Mouse (Mus musculus) intestine, postnatal 0 days (tissue): ENCODE results near the gene Crybg1. TPM values are rescaled to one million over a fixed set of nuclear protein-coding genes. Genes with fewer than 3 reads are reported as not detected.

ENCODE experiments used
- ATAC-seq: fragments of 200-750 bp; cut with Nextera tagmentation; 2 replicates; pipeline ENCODE4 v1.8.0; 2017; ENCODE audit warnings: mild to moderate bottlenecking, moderate TSS enrichment, moderate library complexity
- H3K27ac ChIP-seq: fragments of 300-500 bp; sonication (generic); 2 replicates; pipeline ENCODE4 v1.5.1; 2014; ENCODE audit warnings: mild to moderate bottlenecking, low read depth, low read length, moderate library complexity
- H3K27me3 ChIP-seq: fragments of 300-500 bp; sonication (generic); replicated peaks from 2 replicates; pipeline ENCODE4 v1.6.1; 2014; ENCODE audit warnings: low read length, mixed read lengths; ENCODE audit not compliant: control insufficient read depth, insufficient read depth
- H3K36me3 ChIP-seq: fragments of 300-500 bp; sonication (generic); 2 replicates; pipeline ENCODE4 v1.6.1; 2014; ENCODE audit warnings: mild to moderate bottlenecking, moderate library complexity; ENCODE audit not compliant: control insufficient read depth, insufficient read depth
- H3K4me1 ChIP-seq: fragments of 300-500 bp; sonication (generic); replicated peaks from 2 replicates; pipeline ENCODE4 v1.6.1; 2014; ENCODE audit warnings: antibody characterized with exemption, low read length, mixed read lengths; ENCODE audit not compliant: control insufficient read depth, insufficient read depth
- H3K4me2 ChIP-seq: fragments of 300-500 bp; sonication (generic); replicated peaks from 2 replicates; pipeline ENCODE4 v1.6.1; 2014; ENCODE audit warnings: low read depth, mild to moderate bottlenecking, moderate library complexity
- H3K4me3 ChIP-seq: fragments of 300-500 bp; sonication (generic); 2 replicates; pipeline ENCODE4 v1.5.1; 2014; ENCODE audit warnings: low read depth, low read length
- H3K9ac ChIP-seq: fragments of 300-500 bp; sonication (generic); 2 replicates; pipeline ENCODE4 v1.6.1; 2014; ENCODE audit warnings: mild to moderate bottlenecking, low read depth, low read length
- H3K9me3 ChIP-seq: fragments of 300-500 bp; sonication (generic); 2 replicates; pipeline ENCODE4 v1.6.1; 2016; ENCODE audit warnings: mixed run types; ENCODE audit not compliant: control insufficient read depth
- CTCF ChIP-seq: sonication (generic); IDR thresholded peaks from 2 replicates; pipeline ENCODE4 v1.5.1; 2016; ENCODE audit warnings: low read depth, mild to moderate bottlenecking, control low read depth, antibody characterized with exemption, moderate library complexity
- WGBS: fragments of 180-500 bp; shearing (Covaris S2); extraction: QIAGEN DNeasy Blood & Tissue Kit; methylation state at CpG from one replicate; pipeline ENCODE4 v1.1.7; 2014; 5-methylcytosine and 5-hydroxymethylcytosine counted together
- polyA plus RNA-seq: library from polyadenylated mRNA; unstranded; fragments of >200 nt; fragmentation: Nextera tagmentation; extraction: Ambion mirVana; gene quantifications from 2 replicates; pipeline ENCODE4 v1.2.1, GENCODE M21; 2015

Gene Crybg1
- polyA plus RNA-seq, 1 experiment from 2014 or later: 3.1 TPM

- Histone ChIP-seq H3K4me3 (peak overlapping the region; percentile 87), H3K9me3 (no peaks in the 10 kb centered on the region), H3K27ac (no peak overlapping the region), H3K36me3 (no peaks in the 10 kb centered on the region; the same call in 1 of the 2 replicates), H3K9ac (no peak overlapping the region), H3K4me1 (no peaks in the 10 kb centered on the region), H3K4me2 (peak overlapping the region; percentile 73), H3K27me3 (peaks cover 23% of the 10 kb centered on the region)
- WGBS: 36% methylated on average over 14 of the region's 14 CpGs
- ATAC-seq: peak; percentile 58
- TF ChIP-seq CTCF: peak; percentile 79
These were observed 146.4 kb downstream of the Crybg1 start for GRCm38 (mm10) chr10:44002004-44002940.

GRCm38 (mm10) chr10:44000156-44000865 is 148.3 kb downstream of the Crybg1 start:
- TF ChIP-seq CTCF: no peak
- H3K9ac ChIP-seq: no peak overlapping the region
- H3K4me3 ChIP-seq: no peak overlapping the region
- peaks cover 15% of the 10 kb centered on the region for H3K27me3 ChIP-seq
- H3K36me3 ChIP-seq: no peaks in the 10 kb centered on the region; the same call in 1 of the 2 replicates
- no peaks in the 10 kb centered on the region for H3K9me3 ChIP-seq
- no peak for ATAC-seq
- H3K4me2 ChIP-seq: no peak overlapping the region
- 46% methylated on average over 2 of the region's 2 CpGs for WGBS
- no peak overlapping the region for H3K27ac ChIP-seq
- no peaks in the 10 kb centered on the region for H3K4me1 ChIP-seq

GRCm38 (mm10) chr10:43998503-43999082 is 150.1 kb downstream of the Crybg1 start:
- 77% methylated on average over 8 of the region's 8 CpGs for WGBS
- H3K4me1 ChIP-seq: no peaks in the 10 kb centered on the region
- no peak overlapping the region for H3K27ac ChIP-seq
- ATAC-seq: no peak
- H3K36me3 ChIP-seq: no peaks in the 10 kb centered on the region; the same call in 1 of the 2 replicates
- H3K4me3 ChIP-seq: no peak overlapping the region
- no peaks in the 10 kb centered on the region for H3K9me3 ChIP-seq
- H3K27me3 ChIP-seq: no peaks in the 10 kb centered on the region
- H3K9ac ChIP-seq: no peak overlapping the region
- no peak overlapping the region for H3K4me2 ChIP-seq
- no peak for TF ChIP-seq CTCF

GRCm38 (mm10) chr10:43998023-43998422 is 150.6 kb downstream of the Crybg1 start:
- Histone ChIP-seq H3K9me3 (no peaks in the 10 kb centered on the region), H3K27me3 (no peaks in the 10 kb centered on the region), H3K9ac (no peak overlapping the region), H3K27ac (no peak overlapping the region), H3K4me2 (no peak overlapping the region), H3K4me3 (no peak overlapping the region), H3K4me1 (no peaks in the 10 kb centered on the region), H3K36me3 (no peaks in the 10 kb centered on the region; the same call in 1 of the 2 replicates)
- 76% methylated on average over 9 of the region's 9 CpGs for WGBS
- no peak for TF ChIP-seq CTCF
- no peak for ATAC-seq

GRCm38 (mm10) chr10:43997276-43997675 is 151.4 kb downstream of the Crybg1 start:
- 87% methylated on average over 10 of the region's 10 CpGs for WGBS
- Histone ChIP-seq H3K4me2 (no peak overlapping the region), H3K4me3 (no peak overlapping the region), H3K9ac (no peak overlapping the region), H3K9me3 (no peaks in the 10 kb centered on the region), H3K4me1 (no peaks in the 10 kb centered on the region), H3K27me3 (no peaks in the 10 kb centered on the region), H3K36me3 (peaks cover 2% of the 10 kb centered on the region; the same call in 1 of the 2 replicates), H3K27ac (no peak overlapping the region)
- ATAC-seq: no peak
- no peak for TF ChIP-seq CTCF
